Mouse (Mus musculus): ENCODE measurements around the gene Cux1. TPM values are rescaled to one million over a fixed set of nuclear protein-coding genes. Genes with fewer than 3 reads are reported as not detected.

Cux1 gene
- polyA plus RNA-seq, 1 experiment: 164 TPM

GRCm38 (mm10) chr5:136406357-136406756 is 160.9 kb downstream of the Cux1 start:
- DNase-seq: no peak
- no peaks in the 10 kb centered on the region for H3K27me3 ChIP-seq (ENCODE audit: control insufficient read depth, insufficient read depth, low read length)
- H3K27ac ChIP-seq (ENCODE audit: control insufficient read depth, insufficient read depth, low read length): no peak overlapping the region
- TF ChIP-seq POLR2A (IDR thresholded peaks at IDR 0.05; ENCODE audit: control insufficient read depth, extremely low read depth, insufficient read depth, low read length, poor library complexity): no peak
- no peak for TF ChIP-seq CTCF (IDR thresholded peaks at IDR 0.05; ENCODE audit: borderline replicate concordance, control insufficient read depth, extremely low read depth, insufficient read depth, low read length, poor library complexity)
- H3K36me3 ChIP-seq (ENCODE audit: control insufficient read depth, insufficient read depth, low read length): peaks cover 27% of the 10 kb centered on the region
- peaks cover 20% of the 10 kb centered on the region for H3K4me1 ChIP-seq (replicated peaks; ENCODE audit: control insufficient read depth, insufficient read depth, low read length)
- H3K4me3 ChIP-seq (ENCODE audit: control insufficient read depth, insufficient read depth, low read length): no peak overlapping the region

GRCm38 (mm10) chr5:136403565-136403961 is 163.7 kb downstream of the Cux1 start:
- H3K27me3 ChIP-seq (ENCODE audit: control insufficient read depth, insufficient read depth, low read length): no peaks in the 10 kb centered on the region
- H3K36me3 ChIP-seq (ENCODE audit: control insufficient read depth, insufficient read depth, low read length): peaks cover 27% of the 10 kb centered on the region
- DNase-seq: no peak
- TF ChIP-seq CTCF (IDR thresholded peaks at IDR 0.05; ENCODE audit: borderline replicate concordance, control insufficient read depth, extremely low read depth, insufficient read depth, low read length, poor library complexity) (no peak), POLR2A (IDR thresholded peaks at IDR 0.05; ENCODE audit: control insufficient read depth, extremely low read depth, insufficient read depth, low read length, poor library complexity) (no peak)
- H3K4me3 ChIP-seq (ENCODE audit: control insufficient read depth, insufficient read depth, low read length): no peak overlapping the region
- H3K4me1 ChIP-seq (replicated peaks; ENCODE audit: control insufficient read depth, insufficient read depth, low read length): peaks cover 7% of the 10 kb centered on the region; the same call in 1 of the 2 replicates
- H3K27ac ChIP-seq (ENCODE audit: control insufficient read depth, insufficient read depth, low read length): 0 out of 2 replicates have a peak overlapping the region, but pooled peaks have one; percentile 11
- 53% methylated on average over 19 of the region's 19 CpGs for WGBS

DNA sequence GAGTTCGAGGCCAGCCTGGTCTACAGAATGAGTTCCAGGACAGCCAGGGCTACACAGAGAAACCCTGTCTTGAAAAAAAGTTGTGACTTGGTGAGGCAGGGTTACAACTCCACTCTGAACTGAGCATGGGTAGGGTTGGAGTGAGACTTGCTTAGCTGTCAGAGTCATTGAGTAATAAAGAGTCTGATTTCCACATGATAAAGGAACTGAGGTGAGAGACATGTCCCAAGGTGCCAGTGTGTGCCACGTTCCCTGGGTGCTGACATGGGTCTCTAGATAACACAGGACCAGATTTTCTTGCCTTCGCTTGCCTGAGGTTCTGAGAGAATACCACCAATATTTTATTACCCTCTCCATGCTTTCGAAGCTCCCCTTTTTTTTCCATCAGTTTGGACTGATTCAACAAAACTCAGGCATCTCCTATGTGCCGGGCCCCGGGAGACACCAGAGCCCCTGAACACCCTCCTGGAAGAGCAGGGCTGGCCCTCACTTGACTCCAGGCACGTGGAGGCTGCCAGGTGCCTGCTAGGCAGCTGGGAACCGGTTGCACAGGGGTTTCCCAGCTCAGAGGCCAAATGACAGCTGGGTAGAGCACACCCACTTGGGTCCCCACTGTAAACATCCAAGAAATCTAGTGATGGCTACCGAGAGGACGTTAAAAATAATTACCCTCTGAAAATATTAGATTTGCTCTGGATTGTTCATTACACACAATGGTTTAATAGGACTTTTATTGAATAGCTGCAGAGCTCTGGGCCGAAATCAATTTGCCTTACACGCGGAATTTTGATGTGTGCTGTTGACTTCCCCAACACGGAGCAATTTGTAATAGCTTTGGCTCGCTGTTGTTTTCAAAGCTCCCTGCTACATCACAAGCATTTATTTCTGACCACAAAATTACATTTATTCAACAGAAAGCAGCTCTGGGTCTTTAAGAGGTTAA is 164.4 kb downstream of the Cux1 start:
- peaks cover 20% of the 10 kb centered on the region for H3K36me3 ChIP-seq (ENCODE audit: control insufficient read depth, insufficient read depth, low read length)
- no peak overlapping the region for H3K4me3 ChIP-seq (ENCODE audit: control insufficient read depth, insufficient read depth, low read length)
- DNase-seq: no peak
- H3K27ac ChIP-seq (ENCODE audit: control insufficient read depth, insufficient read depth, low read length): no peak overlapping the region
- H3K27me3 ChIP-seq (ENCODE audit: control insufficient read depth, insufficient read depth, low read length): no peaks in the 10 kb centered on the region
- TF ChIP-seq POLR2A (IDR thresholded peaks at IDR 0.05; ENCODE audit: control insufficient read depth, extremely low read depth, insufficient read depth, low read length, poor library complexity) (no peak), CTCF (IDR thresholded peaks at IDR 0.05; ENCODE audit: borderline replicate concordance, control insufficient read depth, extremely low read depth, insufficient read depth, low read length, poor library complexity) (no peak)
- peaks cover 7% of the 10 kb centered on the region; the same call in 1 of the 2 replicates for H3K4me1 ChIP-seq (replicated peaks; ENCODE audit: control insufficient read depth, insufficient read depth, low read length)
- 69% methylated on average over 15 of the region's 15 CpGs for WGBS

DNA sequence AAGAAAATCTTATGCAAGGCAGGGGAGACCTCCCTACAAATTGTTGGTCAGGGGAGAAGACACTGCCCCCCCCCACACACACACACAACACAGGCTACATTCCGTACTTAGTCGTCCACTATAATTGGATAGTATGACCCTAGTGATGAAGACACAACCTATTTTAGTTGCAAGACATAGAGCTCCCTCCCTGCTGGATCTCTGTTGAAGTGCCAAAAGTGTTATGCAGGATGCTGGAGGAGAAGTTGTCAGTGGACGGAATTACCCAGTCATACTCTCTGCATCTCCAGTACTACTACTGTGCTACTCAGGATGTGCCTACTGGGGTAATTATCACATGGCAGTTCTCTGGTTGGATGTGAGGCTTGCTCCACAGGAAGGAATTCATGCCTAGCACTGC is 168.6 kb downstream of the Cux1 start:
- Histone ChIP-seq H3K36me3 (ENCODE audit: control insufficient read depth, insufficient read depth, low read length) (no peaks in the 10 kb centered on the region; the same call in 1 of the 2 replicates), H3K4me1 (replicated peaks; ENCODE audit: control insufficient read depth, insufficient read depth, low read length) (peaks cover 5% of the 10 kb centered on the region; the same call in 1 of the 2 replicates), H3K27ac (ENCODE audit: control insufficient read depth, insufficient read depth, low read length) (no peak overlapping the region), H3K4me3 (ENCODE audit: control insufficient read depth, insufficient read depth, low read length) (no peak overlapping the region), H3K27me3 (ENCODE audit: control insufficient read depth, insufficient read depth, low read length) (no peaks in the 10 kb centered on the region)
- DNase-seq: no peak
- 95% methylated on average over 3 of the region's 3 CpGs for WGBS
- TF ChIP-seq POLR2A (IDR thresholded peaks at IDR 0.05; ENCODE audit: control insufficient read depth, extremely low read depth, insufficient read depth, low read length, poor library complexity) (no peak), CTCF (IDR thresholded peaks at IDR 0.05; ENCODE audit: borderline replicate concordance, control insufficient read depth, extremely low read depth, insufficient read depth, low read length, poor library complexity) (no peak)

GRCm38 (mm10) chr5:136396699-136397098 is 170.6 kb downstream of the Cux1 start:
- H3K27me3 ChIP-seq (ENCODE audit: control insufficient read depth, insufficient read depth, low read length): no peaks in the 10 kb centered on the region
- no peak for DNase-seq
- 0 out of 2 replicates have a peak, but pooled peaks cover 5% of the 10 kb centered on the region for H3K36me3 ChIP-seq (ENCODE audit: control insufficient read depth, insufficient read depth, low read length)
- 96% methylated on average over 1 of the region's 1 CpGs for WGBS
- H3K4me3 ChIP-seq (ENCODE audit: control insufficient read depth, insufficient read depth, low read length): no peak overlapping the region
- no peaks in the 10 kb centered on the region for H3K4me1 ChIP-seq (replicated peaks; ENCODE audit: control insufficient read depth, insufficient read depth, low read length)
- H3K27ac ChIP-seq (ENCODE audit: control insufficient read depth, insufficient read depth, low read length): no peak overlapping the region
- TF ChIP-seq POLR2A (IDR thresholded peaks at IDR 0.05; ENCODE audit: control insufficient read depth, extremely low read depth, insufficient read depth, low read length, poor library complexity): no peak

DNA sequence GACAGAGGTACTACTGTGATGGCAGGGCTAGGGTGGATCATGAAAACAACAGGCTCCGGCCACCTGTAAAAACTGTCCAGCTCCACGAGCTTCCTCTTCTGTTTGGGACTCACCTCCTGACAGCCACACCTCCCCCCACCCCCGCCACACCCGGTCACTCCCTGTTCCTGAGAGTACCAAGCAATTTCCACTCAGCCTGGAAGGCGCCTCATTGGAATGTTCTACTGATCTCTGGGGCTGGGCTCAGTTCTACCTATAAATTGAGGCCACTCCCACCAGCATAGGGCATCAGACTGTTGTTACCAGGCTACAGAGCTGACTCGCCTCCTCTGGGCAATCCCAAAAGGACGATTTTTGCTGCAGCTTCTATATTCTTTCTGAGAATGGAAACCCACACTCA is 171.0 kb downstream of the Cux1 start:
- TF ChIP-seq CTCF (IDR thresholded peaks at IDR 0.05; ENCODE audit: borderline replicate concordance, control insufficient read depth, extremely low read depth, insufficient read depth, low read length, poor library complexity) (no peak), POLR2A (IDR thresholded peaks at IDR 0.05; ENCODE audit: control insufficient read depth, extremely low read depth, insufficient read depth, low read length, poor library complexity) (no peak)
- Histone ChIP-seq H3K4me3 (ENCODE audit: control insufficient read depth, insufficient read depth, low read length) (no peak overlapping the region), H3K27me3 (ENCODE audit: control insufficient read depth, insufficient read depth, low read length) (no peaks in the 10 kb centered on the region), H3K27ac (ENCODE audit: control insufficient read depth, insufficient read depth, low read length) (no peak overlapping the region), H3K4me1 (replicated peaks; ENCODE audit: control insufficient read depth, insufficient read depth, low read length) (no peaks in the 10 kb centered on the region), H3K36me3 (ENCODE audit: control insufficient read depth, insufficient read depth, low read length) (0 out of 2 replicates have a peak, but pooled peaks cover 9% of the 10 kb centered on the region)
- WGBS: 76% methylated on average over 7 of the region's 7 CpGs
- DNase-seq: no peak
